Mouse (Mus musculus): ENCODE results near the gene Cdc42bpb. TPM values are rescaled to one million over a fixed set of nuclear protein-coding genes. Genes with fewer than 3 reads are reported as not detected.

Gene Cdc42bpb
- total RNA-seq, 2 experiments from 2014 or later, result 16.3 to 24.3 TPM

DNA sequence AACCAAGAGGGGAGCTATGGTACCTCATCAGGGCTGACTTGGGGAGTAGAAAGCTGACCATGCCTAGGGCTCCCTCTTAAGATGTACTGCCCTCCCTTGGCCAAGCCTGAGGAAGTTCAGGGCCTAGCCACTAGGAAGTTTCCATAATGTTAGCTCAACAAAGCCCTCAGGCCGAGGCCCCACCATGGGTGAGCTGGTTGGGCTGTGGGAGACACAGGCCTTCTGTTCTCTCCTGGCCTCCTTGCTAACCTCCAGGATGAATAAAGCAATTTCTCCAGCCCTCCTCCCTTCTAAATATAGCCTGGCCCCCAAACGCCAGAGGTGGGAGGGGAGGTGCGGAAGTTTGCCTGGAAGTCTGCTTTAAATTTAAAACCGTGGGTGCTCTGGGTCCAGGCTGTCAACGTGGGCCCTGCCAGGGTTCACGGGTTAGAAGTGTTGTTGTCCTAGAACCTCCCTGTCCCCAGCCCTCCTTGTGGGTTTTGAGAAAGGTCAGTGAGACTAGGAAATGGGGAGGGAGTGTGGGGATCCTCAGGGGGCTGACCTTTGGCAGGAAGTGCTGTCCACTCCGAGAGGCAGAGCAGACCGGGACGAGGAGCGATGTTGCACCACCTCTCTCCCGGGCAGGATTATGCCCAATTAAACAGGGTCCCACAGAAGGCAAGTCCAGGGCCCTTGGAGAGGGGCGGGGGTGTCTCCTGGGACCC, 35.2 kb upstream of the Cdc42bpb start:
- peak overlapping the region; percentile 79 for H3K27ac ChIP-seq
- intact Hi-C loops (cut with DNase I), result loop anchor here (1.0 to 5.0 kb wide), 2 partner anchors 11 to 140 kb away; partner anchors contain the start of gene Amn
- no peak for DNase-seq
- peak; percentile 9; the same call in 1 of the 2 replicates for TF ChIP-seq CTCF (IDR thresholded peaks at IDR 0.05)
- H3K4me3 ChIP-seq, result peak overlapping the region; percentile 65

DNA sequence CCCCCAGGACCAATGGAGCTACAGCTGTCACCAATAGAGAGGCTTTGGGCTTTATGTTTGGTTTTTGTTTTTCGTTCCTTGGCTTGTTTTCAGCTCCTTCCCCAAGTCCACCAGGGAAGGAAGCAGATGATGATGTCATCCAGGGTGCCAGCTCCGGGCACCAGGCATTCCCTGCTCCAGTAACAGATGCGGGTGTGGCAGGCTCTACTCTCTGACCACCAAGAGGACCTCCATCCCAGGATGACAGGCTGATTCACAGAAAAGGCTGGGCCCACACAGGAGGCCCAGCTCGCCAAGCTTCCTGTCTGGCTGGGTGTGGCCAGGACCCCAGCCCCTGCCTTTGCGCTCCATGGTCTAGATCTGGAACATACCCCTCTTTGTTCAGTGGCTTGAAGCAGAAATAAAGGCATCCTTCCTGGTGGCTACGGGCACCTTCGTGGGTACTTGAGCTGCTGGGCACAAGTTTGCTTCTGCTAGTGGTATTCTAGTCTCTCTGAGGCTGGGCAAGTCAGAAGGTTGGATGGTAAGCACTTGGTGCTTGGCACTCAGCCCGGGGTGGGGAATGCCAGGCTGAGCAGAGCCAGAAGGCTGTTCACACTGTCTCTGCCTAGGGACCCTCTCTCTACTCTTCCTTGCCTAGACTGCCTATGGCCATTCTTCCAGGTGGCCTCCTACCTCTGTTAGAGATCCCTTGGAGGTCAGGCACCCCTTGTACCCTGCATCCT, 34.3 kb upstream of the Cdc42bpb start:
- no peak for TF ChIP-seq CTCF (IDR thresholded peaks at IDR 0.05)
- no peak overlapping the region for H3K27ac ChIP-seq
- intact Hi-C loops (cut with DNase I), result loop anchor here (5.0 kb wide), 1 partner anchor 139 kb away; the partner anchor contains the start of gene Amn

DNA sequence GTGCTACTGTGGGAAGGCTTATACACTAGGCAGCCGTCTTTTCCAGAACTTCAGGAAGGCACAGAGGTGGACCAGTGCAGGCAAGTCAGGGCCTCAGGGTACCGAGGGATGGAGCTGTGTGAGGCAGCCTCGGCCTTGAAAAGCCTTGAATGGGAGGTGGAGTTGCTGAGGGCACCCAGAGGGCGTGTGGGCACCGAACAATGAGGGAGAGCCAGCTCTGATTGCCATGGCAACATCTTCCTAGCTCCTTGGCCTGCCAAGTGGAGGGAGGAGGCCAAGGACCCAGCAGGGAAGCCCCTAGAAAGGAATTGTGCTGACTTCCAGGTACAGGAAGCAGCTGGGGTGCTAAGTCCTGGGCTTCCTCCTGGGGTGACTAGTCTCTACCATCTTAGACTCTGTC, 32.1 kb upstream of the Cdc42bpb start:
- no peak for DNase-seq
- intact Hi-C loops (cut with DNase I), result no loop called here
- Histone ChIP-seq H3K4me3 (no peak overlapping the region), H3K27ac (no peak overlapping the region)
- no peak for TF ChIP-seq CTCF (IDR thresholded peaks at IDR 0.05)

More for the DNA sequence above, 34.3 kb upstream of the Cdc42bpb start:
- no peak overlapping the region for H3K4me3 ChIP-seq
- DNase-seq, result no peak

DNA sequence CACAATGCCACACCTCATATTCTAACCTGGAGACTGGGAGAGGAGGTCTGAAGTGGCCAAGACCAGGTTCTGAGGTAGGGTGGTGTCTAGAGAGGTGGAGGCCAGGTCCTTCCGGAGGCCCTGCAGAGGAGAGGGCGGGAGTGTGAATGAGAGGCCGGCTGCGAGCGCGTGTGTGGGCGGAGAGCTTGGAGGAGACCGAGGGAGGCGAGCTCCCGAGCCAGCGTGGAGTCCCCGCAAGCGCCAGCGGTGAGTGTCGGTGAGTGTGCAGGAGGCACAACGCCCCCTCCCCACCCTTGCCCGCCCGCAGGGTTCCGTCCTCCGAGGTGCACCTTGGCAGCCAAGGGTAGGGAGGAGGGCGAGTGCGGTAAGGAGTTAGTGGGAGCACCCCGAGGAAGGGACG, 29.1 kb upstream of the Cdc42bpb start, which contains the start of gene Lbhd2:
Gene Lbhd2 (plus strand): TSS at position 188 of the 400 bp plus-strand sequence.
- Histone ChIP-seq H3K4me3 (no peak within 1 kb of the TSS), H3K27ac (no peak within 1 kb of the TSS)
- no peak for TF ChIP-seq CTCF (IDR thresholded peaks at IDR 0.05)
- no peak for DNase-seq
- intact Hi-C loops (cut with DNase I), result no loop called here

DNA sequence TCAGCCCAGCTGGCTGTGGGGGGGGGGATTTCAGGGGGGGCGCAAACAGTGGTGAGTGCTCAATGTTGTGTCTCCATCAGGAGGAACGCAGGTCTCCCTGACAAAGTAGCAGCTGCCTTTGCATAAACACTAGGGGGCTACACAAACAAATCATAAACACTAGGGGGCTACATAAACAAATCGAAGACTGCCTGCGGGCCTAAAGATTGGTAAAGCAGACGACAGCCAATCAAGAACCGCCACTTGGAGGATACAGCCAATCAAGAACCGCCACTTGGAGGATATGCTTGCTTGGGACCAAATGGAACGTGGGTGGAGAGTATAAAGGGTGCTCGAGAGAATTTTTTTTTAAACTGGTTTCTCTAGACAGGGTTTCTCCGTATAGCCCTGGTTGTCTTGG, 27.4 kb upstream of the Cdc42bpb start:
- no peak overlapping the region for H3K27ac ChIP-seq
- no peak for DNase-seq
- intact Hi-C loops (cut with DNase I), result no loop called here
- TF ChIP-seq CTCF (IDR thresholded peaks at IDR 0.05), result no peak
- H3K4me3 ChIP-seq, result no peak overlapping the region

DNA sequence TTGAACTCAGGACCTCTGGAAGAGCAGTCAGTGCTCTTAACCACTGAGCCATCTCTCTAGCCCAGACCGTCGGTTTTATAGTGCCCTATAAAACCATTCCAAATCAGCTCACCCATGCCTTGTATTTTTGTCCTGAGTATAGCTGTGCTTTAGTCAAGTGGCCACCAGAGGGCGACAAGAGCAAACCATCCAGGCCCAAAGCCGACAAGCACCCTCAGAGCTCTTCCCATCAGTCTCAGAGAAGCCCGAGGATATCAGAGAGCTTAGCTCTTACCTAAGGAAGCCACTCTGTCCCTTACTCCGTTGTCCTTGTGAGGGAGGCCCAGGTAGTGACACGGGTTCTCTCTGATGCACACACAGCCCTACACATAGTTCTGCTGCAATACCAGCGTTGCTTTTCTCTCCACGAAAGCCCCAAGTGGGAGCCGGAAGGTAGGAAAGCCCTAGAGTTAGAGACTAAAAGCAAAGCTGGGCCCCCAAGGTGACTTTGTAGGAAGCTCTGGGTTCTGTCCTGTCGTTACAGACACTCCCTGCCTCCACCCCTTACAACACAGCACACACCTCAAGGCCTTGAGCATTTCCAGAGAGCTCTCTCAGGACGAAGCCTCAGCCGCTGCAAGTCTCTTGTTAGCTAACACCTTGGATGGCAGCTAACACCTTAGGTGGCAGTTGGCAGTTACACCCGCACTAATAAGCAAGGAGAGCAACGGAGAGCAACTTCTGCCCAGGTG, 24.1 kb upstream of the Cdc42bpb start:
- TF ChIP-seq CTCF (IDR thresholded peaks at IDR 0.05), result peak; percentile 91
- intact Hi-C loops (cut with DNase I), result loop anchor here (1.0 kb wide), 1 partner anchor 12 kb away; no protein-coding TSS in a partner anchor
- no peak overlapping the region; the same call in 1 of the 2 replicates for H3K4me3 ChIP-seq
- H3K27ac ChIP-seq, result no peak overlapping the region
- DNase-seq, result peak; percentile 82

DNA sequence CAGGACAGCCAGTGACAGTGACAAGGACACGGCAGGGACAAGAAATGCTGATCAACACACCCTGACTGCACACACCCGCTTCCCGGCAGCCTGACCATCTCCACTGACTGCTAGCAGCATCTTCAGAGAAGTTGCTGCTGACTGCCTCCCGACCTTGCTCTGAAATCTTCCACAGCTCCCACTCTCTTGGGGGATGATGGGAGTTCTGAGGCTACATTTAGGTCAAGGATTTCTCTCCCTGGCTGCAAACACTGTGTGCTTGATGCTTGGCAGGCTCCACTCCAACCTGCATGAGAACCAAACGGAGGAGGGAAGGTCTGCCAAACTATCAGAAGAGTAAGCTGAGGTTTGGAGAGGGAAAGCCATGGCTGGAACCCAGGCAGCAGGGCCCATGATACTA, 19.5 kb upstream of the Cdc42bpb start:
- H3K27ac ChIP-seq, result no peak overlapping the region
- no peak for DNase-seq
- intact Hi-C loops (cut with DNase I), result no loop called here
- no peak for TF ChIP-seq CTCF (IDR thresholded peaks at IDR 0.05)
- H3K4me3 ChIP-seq, result no peak overlapping the region

DNA sequence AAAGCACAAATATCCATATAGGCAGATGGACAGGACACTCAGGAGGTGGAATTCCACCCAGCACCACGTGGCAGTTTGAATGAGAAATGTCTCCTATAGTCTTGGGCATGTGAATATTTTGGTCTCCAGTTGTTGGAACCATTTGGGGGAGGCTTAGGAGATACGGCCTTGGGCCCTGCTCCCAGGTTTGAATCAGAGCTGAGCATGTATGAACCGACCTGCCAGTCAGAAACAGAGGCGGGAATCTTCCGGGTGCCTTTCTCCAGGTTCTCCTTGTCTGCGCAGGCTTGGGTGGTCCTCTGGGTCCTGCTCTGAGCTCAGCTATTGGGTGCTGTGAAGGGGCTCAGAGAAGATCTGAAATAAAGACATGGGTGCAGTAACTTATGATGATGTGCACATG, 16.5 kb upstream of the Cdc42bpb start:
- H3K27ac ChIP-seq, result no peak overlapping the region
- intact Hi-C loops (cut with DNase I), result no loop called here
- DNase-seq, result no peak
- no peak overlapping the region for H3K4me3 ChIP-seq
- TF ChIP-seq CTCF (IDR thresholded peaks at IDR 0.05), result no peak

DNA sequence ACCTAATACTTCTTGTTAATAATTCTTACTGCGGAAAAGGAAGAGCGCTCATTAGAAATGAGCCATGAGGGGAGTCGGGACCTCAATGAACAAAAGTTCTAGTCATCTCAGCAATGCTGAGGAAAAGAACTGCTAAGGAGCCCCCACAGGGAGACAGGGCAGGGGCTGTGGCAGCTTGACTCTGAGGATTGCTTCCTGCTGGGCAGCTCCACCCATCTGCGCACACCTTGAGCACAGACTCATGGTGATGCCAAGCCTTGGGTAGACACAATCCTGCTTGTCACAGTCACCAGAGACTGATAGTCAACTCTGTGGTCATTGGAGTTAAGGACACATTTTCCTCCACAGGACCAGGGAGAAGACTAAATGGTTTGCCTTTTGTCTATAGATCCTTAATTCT, 9.6 kb upstream of the Cdc42bpb start:
- Histone ChIP-seq H3K27ac (peak overlapping the region; percentile 72), H3K4me3 (no peak overlapping the region; the same call in 1 of the 2 replicates)
- intact Hi-C loops (cut with DNase I), result no loop called here
- no peak for TF ChIP-seq CTCF (IDR thresholded peaks at IDR 0.05)
- DNase-seq, result no peak

DNA sequence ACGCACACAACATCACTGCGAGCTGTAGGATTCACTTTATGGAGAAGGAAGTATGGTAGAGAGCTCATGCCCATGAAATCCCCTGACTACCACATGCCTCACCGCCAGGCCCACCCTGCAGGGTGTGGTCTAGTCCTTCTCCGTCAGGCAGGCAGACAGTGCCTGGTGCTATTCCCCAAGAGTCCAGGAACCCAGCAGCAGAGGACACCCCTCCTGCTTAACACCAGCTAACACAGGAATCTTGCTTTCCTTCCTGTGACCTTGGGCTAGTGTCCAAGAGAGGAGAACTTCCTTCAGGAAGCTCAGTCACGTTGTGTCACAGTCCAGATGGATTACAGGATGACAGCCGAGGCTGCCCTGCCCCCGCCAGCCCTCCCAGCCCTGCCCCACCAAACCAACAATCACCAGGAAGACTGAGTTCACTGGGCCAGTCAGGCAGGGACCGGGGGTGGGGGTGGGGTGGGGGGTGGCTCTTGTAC, 9.2 kb upstream of the Cdc42bpb start:
- intact Hi-C loops (cut with DNase I), result no loop called here
- peak; percentile 36 for DNase-seq
- no peak overlapping the region for H3K4me3 ChIP-seq
- peak overlapping the region; percentile 75 for H3K27ac ChIP-seq
- TF ChIP-seq CTCF (IDR thresholded peaks at IDR 0.05), result no peak

DNA sequence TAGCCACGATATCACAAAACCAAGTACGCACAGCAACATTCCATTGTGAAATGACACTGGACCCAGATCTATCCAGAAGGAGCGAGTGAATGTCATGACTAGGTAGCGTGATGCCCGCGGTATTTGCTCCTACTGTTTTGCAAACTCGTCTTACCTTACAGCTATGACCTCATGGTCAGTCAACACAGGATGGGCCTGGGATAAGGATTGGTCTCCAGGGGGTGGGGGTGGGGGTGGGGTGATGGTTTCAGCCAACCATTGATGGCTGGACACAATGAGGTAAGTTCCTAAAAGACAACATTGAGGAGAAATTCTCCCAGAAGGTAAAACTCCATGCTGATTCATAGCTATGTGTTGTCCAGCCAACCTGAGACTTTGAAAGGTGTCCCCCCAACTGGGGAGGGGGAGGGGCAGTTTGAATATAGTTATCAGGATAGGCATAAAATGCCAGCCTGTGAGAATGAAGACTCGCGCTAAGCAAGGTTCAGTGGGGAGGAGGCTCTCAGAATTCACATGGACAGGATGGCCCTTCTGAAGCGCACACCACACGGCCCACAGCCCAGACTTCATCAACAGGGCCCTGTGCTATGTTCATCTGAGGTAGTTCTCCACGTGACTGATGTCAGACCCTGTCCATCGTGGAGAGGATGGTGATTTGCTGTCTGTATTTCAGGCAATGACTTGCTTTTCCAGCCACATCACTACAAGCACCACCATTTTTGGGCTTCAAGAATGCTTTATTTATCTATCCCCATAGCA, 8.5 kb upstream of the Cdc42bpb start:
- Histone ChIP-seq H3K27ac (peak overlapping the region; percentile 75), H3K4me3 (no peak overlapping the region)
- no peak for DNase-seq
- no peak for TF ChIP-seq CTCF (IDR thresholded peaks at IDR 0.05)
- intact Hi-C loops (cut with DNase I), result no loop called here

DNA sequence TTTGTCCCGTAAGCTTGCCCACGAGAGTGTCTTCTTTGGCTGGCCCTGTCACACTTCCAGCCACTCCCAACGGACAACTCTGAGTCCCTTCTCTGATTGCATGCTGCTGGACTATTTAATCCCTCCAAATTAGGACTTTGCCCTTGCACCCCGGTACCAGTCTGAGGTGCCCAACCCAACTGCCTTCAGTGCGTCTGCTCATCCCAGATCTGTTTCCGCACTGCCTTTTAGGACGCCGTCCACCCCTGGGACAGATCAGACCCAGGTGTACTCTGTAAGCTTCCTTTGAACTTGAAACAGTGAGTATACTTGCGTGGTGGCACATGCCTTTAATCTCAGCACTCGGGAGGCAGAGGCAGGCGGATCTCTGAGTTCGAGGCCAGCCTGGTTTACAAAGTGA, 1.3 kb upstream of the Cdc42bpb start:
- peak overlapping the region; percentile 77 for H3K4me3 ChIP-seq
- H3K27ac ChIP-seq, result peak overlapping the region; percentile 99
- no peak for DNase-seq
- intact Hi-C loops (cut with DNase I), result no loop called here
- no peak for TF ChIP-seq CTCF (IDR thresholded peaks at IDR 0.05)
